Mouse (Mus musculus) gastrocnemius, postnatal 25 days (tissue): ENCODE data around the gene Cyp2j5. TPM values are rescaled to one million over a fixed set of nuclear protein-coding genes. Genes with fewer than 3 reads are reported as not detected.

Experiments
- total RNA-seq, 2 experiments: library from RNA; stranded (reverse); gene quantifications; 1 replicate in 1 of 2; 2 replicates in 1 of 2; pipeline ENCODE4 v1.2.3; 2021

Cyp2j5 gene
- total RNA-seq, 2 experiments from 2014 or later, result not detected

Other genes with a start within 250 kb of the Cyp2j5 start
- not detected for gene Cyp2j8, start 156.8 kb downstream of the Cyp2j5 start, total RNA-seq
- 1 to 10 TPM; 1.7 to 1.8 TPM for gene Cyp2j6, start 110.5 kb downstream of the Cyp2j5 start, total RNA-seq
- gene Cyp2j9, start 72.6 kb downstream of the Cyp2j5 start, total RNA-seq, result under 1 TPM; 0.38 to 0.74 TPM
- not detected for gene Gm12695, start 121.0 kb upstream of the Cyp2j5 start, total RNA-seq